Mouse (Mus musculus) neural tube, embryonic 15.5 days (tissue): ENCODE results near the gene Ddhd1. TPM values are rescaled to one million over a fixed set of nuclear protein-coding genes. Genes with fewer than 3 reads are reported as not detected.
"Not testable (repeated sequence)": the region's sequence is repeated elsewhere in the genome, so short reads cannot be mapped to it uniquely, and the experiment has no call there.

Experiments
- ATAC-seq: fragments of 200-750 bp; cut with Nextera tagmentation; 2 replicates; pipeline ENCODE4 v1.8.0; 2017; ENCODE audit warnings: mild to moderate bottlenecking, moderate TSS enrichment, moderate library complexity; ENCODE audit not compliant: low FRiP score
- H3K27ac ChIP-seq: fragments of 300-500 bp; sonication (generic); replicated peaks from 2 replicates; pipeline ENCODE4 v1.5.1; 2015; ENCODE audit warnings: mild to moderate bottlenecking, inconsistent platforms
- H3K27me3 ChIP-seq: fragments of 300-500 bp; sonication (generic); replicated peaks from 2 replicates; pipeline ENCODE4 v1.6.1; 2015; ENCODE audit warnings: inconsistent platforms
- H3K36me3 ChIP-seq: fragments of 300-500 bp; sonication (generic); 2 replicates; pipeline ENCODE4 v1.6.1; 2015; ENCODE audit warnings: inconsistent platforms
- H3K4me1 ChIP-seq: fragments of 300-500 bp; sonication (generic); 2 replicates; pipeline ENCODE4 v1.6.1; 2015; ENCODE audit warnings: inconsistent platforms
- H3K4me2 ChIP-seq: fragments of 300-500 bp; sonication (generic); 2 replicates; pipeline ENCODE4 v1.6.1; 2015; ENCODE audit warnings: inconsistent platforms, mild to moderate bottlenecking, moderate library complexity
- H3K4me3 ChIP-seq: fragments of 300-500 bp; sonication (generic); replicated peaks from 2 replicates; pipeline ENCODE4 v1.5.1; 2015; ENCODE audit warnings: mild to moderate bottlenecking, inconsistent platforms
- H3K9ac ChIP-seq: fragments of 300-500 bp; sonication (generic); replicated peaks from 2 replicates; pipeline ENCODE4 v1.6.1; 2015; ENCODE audit warnings: mild to moderate bottlenecking, inconsistent platforms
- H3K9me3 ChIP-seq: fragments of 300-500 bp; sonication (generic); replicated peaks from 2 replicates; pipeline ENCODE4 v1.6.1; 2016; ENCODE audit warnings: inconsistent platforms
- whole genome bisulfite sequencing: fragments of 180-500 bp; shearing (Covaris S2); methylation state at CpG from one replicate; pipeline ENCODE4 v1.1.7; 2015; ENCODE audit warnings: mixed read lengths; 5-methylcytosine and 5-hydroxymethylcytosine counted together
- polyA plus RNA-seq: library from polyadenylated mRNA; unstranded; fragments of >200 nt; fragmentation: Nextera tagmentation; extraction: Ambion mirVana; gene quantifications from 2 replicates; pipeline ENCODE4 v1.2.1, GENCODE M21; 2015

Gene Ddhd1
- polyA plus RNA-seq, 1 experiment from 2014 or later = 20.0 TPM

DNA sequence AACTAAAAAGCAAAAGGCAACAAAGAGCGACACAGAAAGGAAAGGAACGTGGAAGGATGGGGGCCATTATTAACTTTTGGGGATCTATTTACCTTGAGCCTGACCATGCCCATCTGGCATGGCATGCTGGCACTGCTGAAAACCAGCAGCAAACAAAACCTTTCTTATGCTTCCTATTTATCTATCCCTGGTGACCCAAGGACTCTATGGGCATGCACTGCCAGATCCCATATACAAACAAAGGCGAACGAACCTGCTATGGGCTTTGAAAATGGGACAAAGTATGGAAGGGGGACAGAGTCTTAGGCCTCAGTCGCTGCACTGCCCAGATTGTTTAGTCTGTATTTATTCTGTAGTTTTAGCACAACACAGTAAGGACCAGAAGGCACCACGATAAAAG lies 43.5 kb downstream of the Ddhd1 start:
- no peaks in the 10 kb centered on the region for H3K4me1 ChIP-seq
- no peak for ATAC-seq
- 91% methylated on average over 6 of the region's 6 CpGs for WGBS

DNA sequence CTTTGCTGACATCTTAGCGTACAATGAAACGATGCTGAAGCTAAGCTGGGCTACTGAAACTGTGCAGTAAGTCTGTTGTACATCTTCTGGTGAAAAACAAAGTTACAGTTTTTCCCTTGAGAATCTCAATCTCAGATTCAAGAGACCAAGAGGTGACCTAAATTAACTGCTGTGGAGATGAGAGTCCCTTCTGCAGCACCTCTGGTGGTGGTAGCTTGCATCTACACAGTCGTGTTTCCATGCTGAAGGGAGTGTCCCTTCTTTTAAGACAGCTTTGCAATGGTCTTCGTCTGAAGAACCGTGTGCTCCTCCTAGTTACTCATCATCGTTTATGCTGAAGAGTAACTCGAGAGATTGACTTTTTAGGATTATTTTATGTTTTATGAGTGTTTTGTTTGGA lies 46.3 kb downstream of the Ddhd1 start:
- Histone ChIP-seq H3K4me3 (no peak overlapping the region), H3K27ac (no peak overlapping the region), H3K4me1 (no peaks in the 10 kb centered on the region), H3K4me2 (no peak overlapping the region), H3K27me3 (no peaks in the 10 kb centered on the region), H3K9me3 (no peaks in the 10 kb centered on the region), H3K9ac (no peak overlapping the region), H3K36me3 (peaks cover 59% of the 10 kb centered on the region)
- WGBS = 90% methylated on average over 7 of the region's 7 CpGs
- no peak for ATAC-seq

More for the DNA sequence above, 43.5 kb downstream of the Ddhd1 start:
- Histone ChIP-seq H3K9ac (no peak overlapping the region), H3K4me3 (no peak overlapping the region), H3K27ac (no peak overlapping the region), H3K9me3 (no peaks in the 10 kb centered on the region), H3K36me3 (peaks cover 60% of the 10 kb centered on the region), H3K4me2 (no peak overlapping the region), H3K27me3 (no peaks in the 10 kb centered on the region)

DNA sequence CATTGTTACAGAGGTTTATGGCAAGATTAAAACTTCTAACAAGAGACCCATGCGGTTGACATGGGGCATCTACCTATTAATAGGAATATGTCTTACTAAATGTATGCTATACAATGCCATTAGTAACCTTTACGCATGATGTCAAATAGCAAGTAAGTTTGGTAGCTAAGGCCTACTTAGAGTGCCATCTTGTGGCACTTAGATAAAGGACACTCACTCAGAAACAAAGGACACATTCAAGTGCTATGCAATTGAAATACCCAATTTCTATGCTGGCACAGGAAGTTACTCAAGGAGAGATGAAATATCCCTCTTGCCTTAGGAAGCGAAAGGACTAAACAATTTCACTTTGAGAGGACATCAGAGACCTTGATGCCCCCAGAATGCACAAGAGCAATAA lies 55.9 kb downstream of the Ddhd1 start:
- Histone ChIP-seq H3K9me3 (no peaks in the 10 kb centered on the region), H3K36me3 (peaks cover 33% of the 10 kb centered on the region), H3K9ac (no peak overlapping the region), H3K4me2 (no peak overlapping the region), H3K27me3 (no peaks in the 10 kb centered on the region), H3K27ac (peak overlapping the region; percentile 54), H3K4me1 (0 out of 2 replicates have a peak, but pooled peaks cover 3% of the 10 kb centered on the region), H3K4me3 (no peak overlapping the region)
- WGBS = 41% methylated on average over 3 of the region's 3 CpGs
- peak; percentile 70; the same call in 1 of the 2 replicates for ATAC-seq

DNA sequence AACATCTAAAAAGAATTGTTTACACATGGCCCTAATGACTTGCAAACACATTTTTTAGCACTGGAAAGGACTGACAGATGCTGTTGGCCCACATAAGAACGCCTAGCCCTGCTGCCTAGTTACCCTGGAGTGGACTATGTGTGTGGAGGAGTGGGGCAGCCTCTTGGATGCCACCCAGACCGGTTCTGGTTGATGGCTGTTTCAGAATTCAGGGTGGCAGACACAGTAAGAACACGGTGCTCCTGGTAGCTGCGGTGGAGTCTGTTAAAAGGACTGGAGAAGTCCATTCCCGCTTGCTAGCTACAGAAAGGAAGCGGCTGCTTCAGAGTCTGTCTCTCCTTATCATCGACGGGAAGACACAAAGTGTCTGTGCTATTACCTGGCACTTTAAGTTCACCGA lies 57.4 kb downstream of the Ddhd1 start:
- H3K27me3 ChIP-seq = no peaks in the 10 kb centered on the region
- peak overlapping the region; percentile 64 for H3K27ac ChIP-seq
- peak; percentile 65; the same call in 1 of the 2 replicates for ATAC-seq
- H3K36me3 ChIP-seq = peaks cover 37% of the 10 kb centered on the region
- H3K4me2 ChIP-seq = no peak overlapping the region
- H3K9me3 ChIP-seq = no peaks in the 10 kb centered on the region
- H3K4me1 ChIP-seq = 0 out of 2 replicates have a peak, but pooled peaks cover 3% of the 10 kb centered on the region
- no peak overlapping the region for H3K9ac ChIP-seq
- 85% methylated on average over 9 of the region's 9 CpGs for WGBS
- no peak overlapping the region for H3K4me3 ChIP-seq

DNA sequence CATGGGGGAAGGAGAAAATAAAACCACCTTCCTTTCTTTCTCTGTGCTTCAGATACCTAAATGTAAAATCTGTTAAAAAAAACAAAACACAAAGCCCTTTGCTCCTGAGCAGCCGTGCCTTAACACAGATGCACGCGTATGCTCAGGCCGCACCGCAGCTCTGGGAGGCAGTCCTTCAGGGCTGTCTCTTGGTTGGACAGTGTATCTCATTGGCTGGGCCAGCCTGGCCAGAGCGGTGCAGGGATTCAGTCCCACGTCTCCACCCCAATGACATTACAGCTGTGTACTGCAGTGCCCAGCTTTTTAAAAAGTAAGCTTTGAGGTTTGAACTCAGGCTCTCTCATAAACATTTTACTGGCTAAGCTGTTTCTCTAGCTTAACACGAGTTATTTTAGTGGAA lies 60.1 kb downstream of the Ddhd1 start:
- Histone ChIP-seq H3K4me1 (0 out of 2 replicates have a peak, but pooled peaks cover 3% of the 10 kb centered on the region), H3K36me3 (peaks cover 51% of the 10 kb centered on the region), H3K4me2 (no peak overlapping the region), H3K9ac (no peak overlapping the region), H3K9me3 (no peaks in the 10 kb centered on the region), H3K27me3 (no peaks in the 10 kb centered on the region), H3K27ac (no peak overlapping the region), H3K4me3 (no peak overlapping the region)
- 87% methylated on average over 8 of the region's 8 CpGs for WGBS
- ATAC-seq = no peak

DNA sequence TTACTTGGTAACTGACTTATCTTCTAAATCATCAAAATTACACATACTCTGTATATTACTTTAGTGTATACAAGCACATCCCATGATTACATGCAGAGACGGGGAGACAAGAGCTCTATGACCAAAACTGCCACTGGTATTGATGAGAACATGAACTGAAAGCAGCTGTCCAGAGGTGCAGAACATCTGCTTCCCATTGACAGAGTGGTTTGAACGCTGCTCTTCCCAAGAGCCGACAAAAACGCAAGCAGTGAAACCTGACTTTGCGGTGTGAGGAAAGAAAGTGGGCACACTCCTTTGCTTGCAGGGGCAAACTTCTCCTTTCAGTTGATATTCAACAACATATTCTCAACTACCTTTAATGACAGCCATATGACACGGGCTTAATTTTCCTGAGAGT lies 64.7 kb downstream of the Ddhd1 start:
- 94% methylated on average over 6 of the region's 6 CpGs for WGBS
- Histone ChIP-seq H3K9me3 (no peaks in the 10 kb centered on the region), H3K4me2 (no peak overlapping the region), H3K27me3 (no peaks in the 10 kb centered on the region), H3K36me3 (peaks cover 33% of the 10 kb centered on the region), H3K27ac (no peak overlapping the region), H3K9ac (no peak overlapping the region), H3K4me1 (no peaks in the 10 kb centered on the region), H3K4me3 (no peak overlapping the region)
- no peak for ATAC-seq

DNA sequence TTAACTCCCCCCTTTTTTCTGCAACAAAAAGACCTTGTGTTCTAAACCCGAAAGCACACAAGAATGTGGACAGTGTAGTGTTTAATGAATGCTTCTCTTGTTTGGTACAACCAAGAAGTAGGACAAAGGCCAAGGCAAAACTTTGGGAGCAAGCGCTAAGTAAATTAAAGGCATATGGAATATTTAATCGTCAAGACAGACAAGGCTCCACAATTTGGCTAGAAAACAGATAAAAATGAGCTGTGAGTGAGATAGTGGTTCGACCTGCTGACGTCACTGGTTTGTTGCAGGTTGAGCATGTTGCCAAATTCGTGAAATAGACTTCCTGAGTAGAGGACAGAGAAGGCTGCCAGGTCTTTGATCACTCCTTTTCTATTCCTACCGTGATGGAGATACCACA lies 69.5 kb downstream of the Ddhd1 start:
- ATAC-seq = no peak
- H3K4me3 ChIP-seq = no peak overlapping the region
- 80% methylated on average over 7 of the region's 7 CpGs for WGBS

DNA sequence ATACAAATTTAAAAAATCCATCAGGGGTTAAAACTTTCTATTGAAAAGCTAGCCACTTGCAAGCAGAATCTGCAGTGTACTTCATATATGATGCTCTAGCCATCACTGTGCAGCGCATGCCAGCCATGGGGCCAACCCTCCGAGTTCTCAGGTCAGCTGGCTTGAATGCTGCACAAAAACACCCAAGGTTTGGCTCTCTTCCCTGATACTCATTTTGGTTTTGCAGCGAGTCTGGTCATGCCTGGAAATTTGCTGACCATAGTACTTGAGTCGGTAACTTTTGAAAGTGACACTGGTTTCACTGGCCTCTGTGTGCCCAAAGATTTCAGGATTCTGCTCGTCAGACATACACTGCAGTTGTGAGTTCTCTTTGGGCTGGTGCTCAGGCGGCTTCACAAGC lies 70.4 kb downstream of the Ddhd1 start:
- Histone ChIP-seq H3K9me3 (no peaks in the 10 kb centered on the region), H3K36me3 (no peaks in the 10 kb centered on the region; the same call in 1 of the 2 replicates), H3K27me3 (no peaks in the 10 kb centered on the region), H3K4me3 (no peak overlapping the region), H3K9ac (no peak overlapping the region), H3K4me2 (no peak overlapping the region), H3K27ac (no peak overlapping the region), H3K4me1 (no peaks in the 10 kb centered on the region)
- WGBS = 88% methylated on average over 6 of the region's 6 CpGs
- ATAC-seq = no peak

More for the DNA sequence above, 69.5 kb downstream of the Ddhd1 start:
- Histone ChIP-seq H3K9me3 (no peaks in the 10 kb centered on the region), H3K9ac (no peak overlapping the region), H3K27ac (no peak overlapping the region), H3K4me1 (no peaks in the 10 kb centered on the region), H3K4me2 (no peak overlapping the region), H3K36me3 (peaks cover 4% of the 10 kb centered on the region; the same call in 1 of the 2 replicates), H3K27me3 (no peaks in the 10 kb centered on the region)

DNA sequence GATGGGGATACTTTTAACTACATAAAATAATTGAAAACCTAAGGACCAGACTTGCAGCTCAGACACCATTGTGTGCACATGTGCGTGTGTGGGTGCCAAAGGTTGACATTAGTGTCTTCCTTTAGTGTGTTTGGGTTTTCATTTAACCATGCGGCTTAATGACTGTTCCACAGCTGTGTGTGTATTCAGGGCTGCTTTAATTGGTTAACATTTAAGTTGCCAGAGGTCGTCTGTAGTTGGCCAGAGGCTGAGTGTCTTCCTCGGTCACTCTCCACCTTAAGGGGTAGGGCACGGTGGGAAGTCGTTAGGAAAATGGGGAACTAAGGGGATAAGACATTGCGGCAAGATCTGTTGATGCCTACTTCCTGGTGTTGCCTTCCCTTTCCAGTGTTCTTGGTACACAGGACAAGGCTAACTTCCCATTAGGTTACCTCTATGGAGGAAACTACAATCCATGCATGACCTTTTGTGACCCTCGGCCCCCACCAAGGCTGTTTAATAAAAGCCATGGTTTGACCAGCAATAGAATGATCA lies 74.4 kb downstream of the Ddhd1 start:
- Histone ChIP-seq H3K27me3 (no peaks in the 10 kb centered on the region), H3K4me3 (no peak overlapping the region), H3K36me3 (no peaks in the 10 kb centered on the region), H3K4me1 (no peaks in the 10 kb centered on the region), H3K9me3 (no peaks in the 10 kb centered on the region), H3K4me2 (no peak overlapping the region), H3K27ac (peak overlapping the region; percentile 13; the same call in 1 of the 2 replicates), H3K9ac (no peak overlapping the region)
- WGBS = 61% methylated on average over 8 of the region's 8 CpGs
- ATAC-seq = no peak

DNA sequence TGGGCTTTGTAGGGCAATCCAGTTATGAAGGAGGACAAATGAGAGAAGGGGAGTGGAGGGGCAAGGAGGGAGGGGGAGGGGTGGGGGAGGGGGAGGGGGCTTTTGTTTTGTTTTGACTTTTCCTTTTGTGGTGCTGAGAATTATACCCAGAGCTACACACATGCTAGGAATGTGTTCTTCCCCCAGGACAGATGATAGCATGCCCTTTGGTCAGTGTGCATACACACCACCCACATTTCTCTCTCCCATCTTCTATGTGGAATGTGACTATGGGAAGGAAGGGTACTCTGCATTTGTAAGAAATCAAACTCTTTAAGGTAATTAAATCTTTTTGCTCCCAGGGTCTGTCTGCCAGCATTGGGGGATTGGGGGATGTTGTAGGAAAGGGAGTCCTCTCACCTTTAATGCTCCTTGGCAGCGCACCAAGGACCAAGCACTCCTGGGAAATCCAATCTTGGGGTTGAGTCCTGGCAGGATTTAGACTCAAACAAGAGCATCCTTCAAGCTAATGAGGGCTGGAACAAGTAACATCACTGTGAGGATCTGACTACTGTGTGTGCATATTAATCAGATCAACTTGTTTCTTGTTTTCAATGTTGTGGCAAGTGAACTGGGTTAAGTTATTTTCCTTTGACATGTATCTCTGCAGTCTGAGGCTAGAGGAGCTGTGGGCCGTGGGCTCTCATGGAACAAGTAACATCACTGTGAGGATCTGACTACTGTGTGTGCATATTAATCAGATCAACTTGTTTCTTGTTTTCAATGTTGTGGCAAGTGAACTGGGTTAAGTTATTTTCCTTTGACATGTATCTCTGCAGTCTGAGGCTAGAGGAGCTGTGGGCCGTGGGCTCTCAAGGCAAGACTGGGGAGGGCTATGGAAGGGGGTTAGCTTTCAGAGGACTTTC lies 76.8 kb downstream of the Ddhd1 start:
- peak; percentile 87 for ATAC-seq
- H3K4me3 ChIP-seq, H3K4me2 ChIP-seq, H3K9me3 ChIP-seq, H3K36me3 ChIP-seq, H3K9ac ChIP-seq, H3K4me1 ChIP-seq, H3K27me3 ChIP-seq: not testable (repeated sequence)
- 0 out of 2 replicates have a peak overlapping the region, but pooled peaks have one; percentile 70 for H3K27ac ChIP-seq
- WGBS = 66% methylated on average over 3 of the region's 3 CpGs

DNA sequence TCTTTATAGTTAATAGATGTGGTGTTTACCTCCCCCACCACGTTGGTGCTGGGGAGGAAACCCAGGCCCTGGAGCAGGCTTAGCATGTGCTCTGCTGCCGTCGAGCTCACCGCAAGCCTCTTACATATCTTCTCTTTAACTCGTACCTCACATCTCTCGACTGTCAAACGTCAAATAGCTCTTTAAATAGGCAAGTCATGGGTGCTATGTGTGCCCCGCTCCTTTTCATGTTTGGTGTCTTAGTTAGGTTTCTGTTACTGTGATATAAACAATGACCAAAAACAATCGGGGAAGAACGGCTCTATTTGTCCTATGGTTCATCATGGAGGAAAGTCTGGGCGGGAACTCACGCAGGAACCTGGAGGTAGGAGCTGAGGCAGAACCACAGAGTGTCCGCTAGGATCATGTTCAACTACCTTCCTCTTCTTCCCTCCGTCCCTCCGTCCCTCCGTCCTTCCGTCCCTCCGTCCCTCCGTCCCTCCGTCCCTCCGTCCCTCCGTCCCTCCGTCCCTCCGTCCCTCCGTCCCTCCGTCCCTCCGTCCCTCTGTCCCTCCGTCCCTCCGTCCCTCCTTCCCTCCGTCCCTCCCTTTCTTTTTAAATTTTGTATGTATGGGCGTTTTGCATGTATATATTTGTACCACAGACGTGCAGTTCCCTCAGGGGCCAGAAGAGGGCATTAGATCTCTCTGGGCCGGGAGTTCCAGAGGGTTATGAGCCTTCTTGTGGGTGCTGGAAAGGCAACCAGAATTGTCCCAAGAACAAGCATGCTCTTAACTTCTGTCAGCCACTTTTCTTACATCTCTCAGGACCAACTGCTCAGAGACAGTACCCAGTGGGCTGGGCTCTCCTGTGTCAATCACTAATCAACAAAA lies 91.6 kb downstream of the Ddhd1 start:
- H3K4me2 ChIP-seq = peak overlapping the region; percentile 52
- no peak; the same call in 1 of the 2 replicates for ATAC-seq
- H3K4me3 ChIP-seq = peak overlapping the region; percentile 26
- WGBS = 15% methylated on average over 30 of the region's 33 CpGs
- H3K27me3 ChIP-seq = no peaks in the 10 kb centered on the region
- H3K9me3 ChIP-seq = no peaks in the 10 kb centered on the region
- peak overlapping the region; percentile 78 for H3K27ac ChIP-seq
- H3K4me1 ChIP-seq = peaks cover 15% of the 10 kb centered on the region
- no peak overlapping the region for H3K9ac ChIP-seq
- H3K36me3 ChIP-seq = no peaks in the 10 kb centered on the region
